Mouse (Mus musculus): ENCODE measurements at regions not wholly inside any gene's neighbourhood (a gene's known extent, or its start where the extent isn't known, plus 50 kb on each side); places are given as distances from the start of the nearest gene placed in this dataset.
A peak's percentile ranks its signal among the peaks of the same experiment; 100 is the strongest.

- peak; percentile 3 for DNase-seq
Observed at GRCm38 (mm10) chr7:59080109-59080508, 148.4 kb upstream of the Ube3a start.
